Mouse (Mus musculus) WW6 (cell line): ENCODE results near the gene Sorcs2.

Experiments used
- DNase-seq: peaks from one replicate; pipeline ENCODE4 v3.0.0-alpha.2; 2013; ENCODE audit warnings: low read depth, low spot score

The Sorcs2 gene

GRCm38 (mm10) chr5:36075172-36076074 is 322.5 kb downstream of the Sorcs2 start:
- DNase-seq, result no peak

GRCm38 (mm10) chr5:36069503-36070360 is 328.2 kb downstream of the Sorcs2 start:
- no peak for DNase-seq

GRCm38 (mm10) chr5:36067651-36068181 is 330.2 kb downstream of the Sorcs2 start:
- DNase-seq, result no peak

- no peak for DNase-seq
Measured at GRCm38 (mm10) chr5:36057804-36058322, 340.1 kb downstream of the Sorcs2 start.

- no peak for DNase-seq
Measured at GRCm38 (mm10) chr5:36056921-36057320, 341.0 kb downstream of the Sorcs2 start.

GRCm38 (mm10) chr5:36055876-36056275 is 342.1 kb downstream of the Sorcs2 start:
- DNase-seq, result no peak

- no peak for DNase-seq
Measured at GRCm38 (mm10) chr5:36054498-36054897, 343.4 kb downstream of the Sorcs2 start.

GRCm38 (mm10) chr5:36043154-36043553 is 354.8 kb downstream of the Sorcs2 start:
- DNase-seq, result no peak

GRCm38 (mm10) chr5:36041756-36042155 is 356.2 kb downstream of the Sorcs2 start:
- no peak for DNase-seq

- DNase-seq, result no peak
Measured at GRCm38 (mm10) chr5:36041236-36041562, 356.7 kb downstream of the Sorcs2 start.

- no peak for DNase-seq
Measured at GRCm38 (mm10) chr5:36040398-36041235, 357.3 kb downstream of the Sorcs2 start.

- no peak for DNase-seq
Measured at GRCm38 (mm10) chr5:36039596-36039995, 358.3 kb downstream of the Sorcs2 start.

GRCm38 (mm10) chr5:36033531-36034426 is 364.2 kb downstream of the Sorcs2 start:
- DNase-seq, result peak; percentile 28

GRCm38 (mm10) chr5:36025076-36025475 is 372.9 kb downstream of the Sorcs2 start:
- no peak for DNase-seq

GRCm38 (mm10) chr5:36024003-36024685 is 373.8 kb downstream of the Sorcs2 start:
- DNase-seq, result no peak

GRCm38 (mm10) chr5:36022361-36022760 is 375.6 kb downstream of the Sorcs2 start:
- no peak for DNase-seq

- no peak for DNase-seq
Measured at GRCm38 (mm10) chr5:36021091-36021490, 376.8 kb downstream of the Sorcs2 start.

GRCm38 (mm10) chr5:36018366-36018765 is 379.6 kb downstream of the Sorcs2 start:
- DNase-seq, result peak; percentile 29

GRCm38 (mm10) chr5:36009405-36009804 is 388.5 kb downstream of the Sorcs2 start:
- DNase-seq, result no peak

- DNase-seq, result no peak
Measured at GRCm38 (mm10) chr5:36007649-36008048, 390.3 kb downstream of the Sorcs2 start.
